Mouse (Mus musculus): ENCODE results near the gene Crygd.

DNA sequence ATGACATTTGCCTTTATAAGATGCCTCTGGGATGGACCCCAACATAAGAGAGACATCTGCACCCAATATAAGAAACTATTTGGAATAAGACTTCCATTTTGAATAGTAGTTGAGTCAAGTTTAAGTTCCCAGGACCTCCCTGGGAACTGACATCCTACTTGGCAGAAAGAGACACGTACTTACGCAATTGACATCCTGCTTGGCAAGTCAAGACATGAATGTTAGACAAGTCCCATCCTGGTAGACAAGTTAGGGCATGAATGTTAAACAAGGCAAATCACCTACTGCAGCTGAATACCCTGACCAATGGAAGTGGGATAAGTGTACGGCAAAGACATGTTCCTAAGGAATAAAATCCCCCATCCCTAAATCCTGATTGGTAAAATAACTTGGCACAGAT lies 21.4 kb downstream of the Crygd start:
- TF ChIP-seq CTCF (IDR thresholded peaks at IDR 0.05; ENCODE audit: low read depth, low read length): no peak
- TF ChIP-seq POLR2A (IDR thresholded peaks at IDR 0.05; ENCODE audit: extremely low read depth, insufficient read depth, low read length): no peak

Measured in liver, adult 2 months (tissue).